Mouse (Mus musculus) T-helper 2 cell (primary cell): ENCODE measurements around the gene Zmat3.

Experiments
- in situ Hi-C: fragments of 300-600 bp; cut with MboI, MseI; formaldehyde crosslinking; loops from one replicate; pipeline ENCODE4 v1.15.1; 2025; ENCODE audit warnings: high pct_unique_total_duplicates

Zmat3 gene

GRCm38 (mm10) chr3:32372470-32372869 lies 6.7 kb upstream of the Zmat3 start:
- in situ Hi-C loops, result loop anchor here (5.0 kb wide), 1 partner anchor 115 kb away; no protein-coding TSS in a partner anchor

- in situ Hi-C loops, result loop anchor here (5.0 kb wide), 1 partner anchor 115 kb away; no protein-coding TSS in a partner anchor
These were observed 6.1 kb upstream of the Zmat3 start for GRCm38 (mm10) chr3:32371957-32372356.

- in situ Hi-C loops, result no loop called here
These were observed 1.7 kb upstream of the Zmat3 start for GRCm38 (mm10) chr3:32367516-32367915.

GRCm38 (mm10) chr3:32366246-32366734 lies 476 bp upstream of the Zmat3 start:
- in situ Hi-C loops, result no loop called here

DNA sequence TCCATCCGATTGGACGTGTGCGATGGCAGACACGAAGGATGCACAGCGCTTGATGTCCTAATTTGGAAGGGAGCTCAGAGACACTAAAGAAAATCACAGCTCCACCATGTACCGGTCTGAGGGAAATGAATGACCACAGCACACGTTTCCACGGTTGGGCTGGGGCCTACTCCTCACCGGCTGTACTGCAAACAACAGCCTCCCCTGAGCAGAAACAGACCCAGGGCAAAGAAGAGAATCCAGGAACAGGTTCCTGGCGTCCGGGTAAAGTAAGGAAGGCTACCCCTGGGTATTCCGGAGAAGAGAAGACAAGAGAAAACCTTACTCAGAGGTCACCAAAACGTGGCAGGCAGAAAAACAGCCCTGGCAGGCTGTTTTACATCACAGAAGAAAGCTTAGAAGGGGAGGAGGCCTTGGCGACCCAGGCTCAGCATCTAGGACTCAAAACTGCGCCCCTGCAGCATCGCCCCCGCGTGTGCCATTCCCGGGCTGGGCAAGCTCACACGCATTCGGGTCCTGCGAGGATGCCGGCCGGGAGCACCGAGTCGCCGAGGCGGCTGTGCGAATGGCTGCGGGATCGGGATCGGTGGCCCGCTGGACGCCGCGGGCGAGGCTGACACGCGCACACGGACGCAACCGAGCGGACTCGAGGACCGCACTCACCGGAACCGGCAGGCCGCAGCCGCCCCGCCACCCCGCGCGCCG lies 821 bp downstream of the Zmat3 start:
- in situ Hi-C loops, result loop anchor here (5.0 kb wide), 1 partner anchor 57 kb away; no protein-coding TSS in a partner anchor

GRCm38 (mm10) chr3:32364195-32364594 lies 1.6 kb downstream of the Zmat3 start:
- in situ Hi-C loops, result loop anchor here (5.0 kb wide), 1 partner anchor 58 kb away; no protein-coding TSS in a partner anchor

DNA sequence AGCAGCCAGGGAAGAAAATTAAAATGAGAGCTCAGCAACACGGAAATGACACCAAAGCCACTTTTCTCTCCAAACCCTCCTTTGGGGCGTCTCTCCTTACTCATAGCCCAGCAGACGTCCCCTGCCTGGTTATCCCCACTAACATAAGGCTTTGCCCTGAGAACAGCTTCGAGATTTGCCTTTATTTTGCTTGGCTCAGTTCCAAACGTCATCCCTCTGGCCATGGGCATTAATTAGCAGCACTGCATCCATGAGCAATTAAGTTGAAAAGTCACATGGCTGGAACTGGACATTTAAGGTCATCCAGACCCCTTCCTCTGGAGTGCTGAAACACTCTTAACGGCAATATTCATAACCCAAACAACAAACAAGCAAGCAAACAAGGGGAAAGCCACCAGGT lies 4.6 kb downstream of the Zmat3 start:
- in situ Hi-C loops, result loop anchor here (5.0 kb wide), 1 partner anchor 61 kb away; no protein-coding TSS in a partner anchor

DNA sequence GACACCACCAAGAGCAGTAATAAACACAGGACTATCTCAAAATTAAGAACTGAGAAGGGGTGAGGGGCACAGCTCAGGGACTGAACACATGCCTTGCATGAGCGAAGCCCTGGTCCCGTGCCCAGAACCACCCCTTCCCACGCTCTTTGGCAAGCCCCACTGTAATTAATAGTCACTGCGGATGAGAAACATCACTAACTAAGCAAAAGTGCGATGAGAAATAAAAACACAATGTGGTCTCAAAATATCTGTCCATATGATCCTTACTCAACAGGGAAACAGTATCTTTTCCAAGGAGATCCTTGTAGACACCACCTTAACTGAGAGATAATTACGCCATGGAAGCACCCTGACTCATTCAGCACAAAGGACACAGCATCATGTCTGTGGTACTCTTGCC lies 17.9 kb downstream of the Zmat3 start:
- in situ Hi-C loops, result loop anchor here (25.0 kb wide), 1 partner anchor 339 kb away; no protein-coding TSS in a partner anchor

DNA sequence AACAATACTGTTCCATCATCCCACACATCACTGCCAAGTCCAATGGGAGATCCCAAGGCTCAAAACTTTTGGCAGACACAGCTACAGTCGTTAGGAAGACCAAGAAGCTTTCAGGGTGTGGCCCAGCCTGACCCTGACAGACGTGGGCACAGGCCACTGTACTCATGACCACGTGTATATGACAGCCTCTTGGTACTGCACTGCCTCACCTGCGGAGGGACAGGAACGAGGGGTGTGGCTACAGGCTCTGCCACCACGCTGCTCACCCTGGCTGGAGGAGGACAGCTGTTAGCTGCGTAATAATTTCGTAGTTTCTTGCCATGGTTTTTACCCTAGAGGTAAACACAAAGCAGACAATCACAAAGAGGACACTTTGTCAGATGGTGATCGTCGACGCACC lies 20.6 kb downstream of the Zmat3 start:
- in situ Hi-C loops, result loop anchor here (25.0 kb wide), 1 partner anchor 342 kb away; no protein-coding TSS in a partner anchor

DNA sequence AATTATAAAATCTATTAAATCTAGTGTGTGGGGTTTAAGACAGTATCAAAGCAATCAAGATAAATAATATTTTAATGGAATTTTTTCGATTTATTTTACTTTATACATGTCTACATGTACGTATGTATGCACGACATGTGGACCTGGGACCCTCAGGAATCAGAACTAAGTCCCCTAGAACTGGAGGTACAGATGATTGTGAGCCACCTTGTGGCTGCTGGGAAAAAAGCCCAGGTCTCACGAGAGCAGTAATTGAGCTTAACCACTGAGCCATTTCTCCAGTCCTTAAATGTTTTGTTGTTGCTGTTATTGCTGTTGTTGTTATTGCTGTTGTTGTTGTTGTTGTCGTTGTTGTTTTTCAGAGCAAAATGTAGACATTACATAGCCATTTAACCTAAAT lies 21.0 kb downstream of the Zmat3 start:
- in situ Hi-C loops, result loop anchor here (25.0 kb wide), 1 partner anchor 342 kb away; no protein-coding TSS in a partner anchor

GRCm38 (mm10) chr3:32343371-32343770 lies 22.4 kb downstream of the Zmat3 start:
- in situ Hi-C loops, result loop anchor here (25.0 kb wide), 1 partner anchor 344 kb away; no protein-coding TSS in a partner anchor

GRCm38 (mm10) chr3:32341434-32341833 lies 24.4 kb downstream of the Zmat3 start:
- in situ Hi-C loops, result loop anchor here (25.0 kb wide), 1 partner anchor 346 kb away; no protein-coding TSS in a partner anchor

- in situ Hi-C loops, result loop anchor here (25.0 kb wide), 1 partner anchor 349 kb away; no protein-coding TSS in a partner anchor
These were observed 27.6 kb downstream of the Zmat3 start for GRCm38 (mm10) chr3:32338231-32338630.

- in situ Hi-C loops, result loop anchor here (25.0 kb wide), 1 partner anchor 350 kb away; no protein-coding TSS in a partner anchor
These were observed 28.0 kb downstream of the Zmat3 start for GRCm38 (mm10) chr3:32337770-32338169.

- in situ Hi-C loops, result loop anchor here (25.0 kb wide), 1 partner anchor 352 kb away; no protein-coding TSS in a partner anchor
These were observed 30.9 kb downstream of the Zmat3 start for GRCm38 (mm10) chr3:32334901-32335300.

- in situ Hi-C loops, result loop anchor here (25.0 kb wide), 1 partner anchor 354 kb away; no protein-coding TSS in a partner anchor
These were observed 32.2 kb downstream of the Zmat3 start for GRCm38 (mm10) chr3:32333456-32334086.

- in situ Hi-C loops, result no loop called here
These were observed 47.9 kb downstream of the Zmat3 start for GRCm38 (mm10) chr3:32317901-32318416.

DNA sequence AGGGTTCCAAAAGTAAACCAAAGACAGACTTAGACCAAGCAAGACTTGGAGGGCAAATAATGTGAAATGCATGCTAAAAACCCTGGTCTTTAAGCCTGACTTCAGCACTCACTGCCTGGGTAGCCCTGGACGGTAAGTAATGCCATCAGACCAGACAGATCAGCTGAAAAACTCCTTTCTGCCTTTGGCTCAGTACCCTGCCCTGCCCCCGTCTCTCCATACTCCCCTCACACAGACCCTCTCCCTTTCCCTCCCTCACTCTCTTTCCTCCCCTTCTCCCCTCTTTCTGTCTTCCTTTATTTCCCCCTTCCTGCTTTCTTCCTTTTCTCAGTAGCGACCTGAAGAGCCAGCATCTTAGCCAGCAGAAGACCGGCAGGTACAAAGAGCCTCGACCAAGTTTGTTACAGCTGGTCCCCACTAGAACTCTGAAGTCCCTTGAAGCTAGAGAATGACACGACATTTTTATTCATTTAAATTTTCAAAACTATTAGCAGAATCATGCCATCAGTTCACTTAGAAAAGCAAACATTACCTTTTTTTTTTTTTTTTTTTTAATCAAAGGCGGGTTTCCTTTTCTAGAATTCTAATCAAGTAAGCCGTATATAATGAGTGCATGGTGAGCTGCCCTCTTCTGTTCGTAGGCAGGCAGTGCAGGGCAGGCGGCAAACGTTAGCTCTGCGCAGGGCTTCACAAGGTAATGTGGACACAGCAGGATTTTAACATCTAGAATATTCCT lies 48.5 kb downstream of the Zmat3 start:
- in situ Hi-C loops, result no loop called here

- in situ Hi-C loops, result no loop called here
These were observed 51.1 kb downstream of the Zmat3 start for GRCm38 (mm10) chr3:32314746-32315145.

DNA sequence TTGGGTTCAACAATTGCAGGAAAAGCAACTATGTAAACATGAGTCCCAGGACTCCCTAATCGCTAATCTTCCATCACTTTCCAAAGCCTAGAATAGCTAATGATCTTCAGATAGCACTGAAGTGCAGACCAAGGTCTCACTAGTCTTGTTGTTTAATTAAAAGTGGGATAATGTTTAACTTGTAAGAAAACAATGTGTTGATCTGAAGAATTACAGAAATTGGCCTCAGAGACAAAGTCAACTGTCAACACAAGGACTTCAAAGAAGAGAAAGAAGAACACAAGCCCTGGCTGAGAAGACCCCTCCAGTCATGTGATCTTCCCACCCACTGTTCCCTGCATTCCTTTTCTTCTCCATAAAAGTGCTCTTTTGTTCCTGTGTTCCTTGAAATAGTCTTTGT lies 61.6 kb downstream of the Zmat3 start:
- in situ Hi-C loops, result no loop called here

- in situ Hi-C loops, result no loop called here
These were observed 73.8 kb downstream of the Zmat3 start for GRCm38 (mm10) chr3:32292001-32292400.
